Mouse (Mus musculus) left cerebral cortex, adult 18-20 months (tissue): ENCODE measurements at regions not wholly inside any gene's neighbourhood (a gene's known extent, or its start where the extent isn't known, plus 50 kb on each side); places are given as distances from the start of the nearest gene placed in this dataset.

Experiments used
- DNase-seq, 2 experiments: peaks; one replicate each; pipeline ENCODE4 v3.0.0; 2021 to 2022; ENCODE audit warnings: low spot score in 2 of 2, mixed read lengths in 1 of 2

- DNase-seq, result no peak
These were observed 180.2 kb downstream of the Wdr11 start for GRCm38 (mm10) chr7:129771876-129772275.

GRCm38 (mm10) chr7:129772540-129773331, 181.1 kb downstream of the Wdr11 start:
- DNase-seq, result no peak

GRCm38 (mm10) chr7:129774261-129774861, 182.7 kb downstream of the Wdr11 start:
- no peak for DNase-seq

- no peak for DNase-seq
These were observed 183.5 kb downstream of the Wdr11 start for GRCm38 (mm10) chr7:129775189-129775588.

- DNase-seq, result peak; percentile 3 to 12
These were observed 187.3 kb downstream of the Wdr11 start for GRCm38 (mm10) chr7:129778842-129779421.

- no peak for DNase-seq
These were observed 188.3 kb downstream of the Wdr11 start for GRCm38 (mm10) chr7:129779939-129780338.

GRCm38 (mm10) chr7:129781756-129782155, 190.1 kb downstream of the Wdr11 start:
- no peak for DNase-seq

GRCm38 (mm10) chr7:129784966-129785365, 193.3 kb downstream of the Wdr11 start:
- DNase-seq, result no peak

- DNase-seq, result no peak
These were observed 195.3 kb downstream of the Wdr11 start for GRCm38 (mm10) chr7:129787011-129787410.

- no peak for DNase-seq
These were observed 196.1 kb downstream of the Wdr11 start for GRCm38 (mm10) chr7:129787736-129788135.

GRCm38 (mm10) chr7:129789461-129789860, 197.8 kb downstream of the Wdr11 start:
- no peak for DNase-seq

- DNase-seq, result no peak
These were observed 199.2 kb downstream of the Wdr11 start for GRCm38 (mm10) chr7:129790590-129791449.

- no peak for DNase-seq
These were observed 199.8 kb downstream of the Wdr11 start for GRCm38 (mm10) chr7:129791450-129791820.

- no peak for DNase-seq
These were observed 202.1 kb downstream of the Wdr11 start for GRCm38 (mm10) chr7:129793733-129794132.

GRCm38 (mm10) chr7:129794276-129794675, 202.6 kb downstream of the Wdr11 start:
- DNase-seq, result no peak

- no peak for DNase-seq
These were observed 206.9 kb downstream of the Wdr11 start for GRCm38 (mm10) chr7:129798525-129798924.

GRCm38 (mm10) chr7:129800461-129800867, 208.8 kb downstream of the Wdr11 start:
- DNase-seq, result no peak

GRCm38 (mm10) chr7:129801431-129801847, 209.8 kb downstream of the Wdr11 start:
- DNase-seq, result peak in 1 of 2 experiments; percentile 5

- no peak for DNase-seq
These were observed 210.5 kb downstream of the Wdr11 start for GRCm38 (mm10) chr7:129802168-129802567.

- no peak for DNase-seq
These were observed 213.7 kb downstream of the Wdr11 start for GRCm38 (mm10) chr7:129805340-129805739.

- no peak for DNase-seq
These were observed 218.5 kb downstream of the Wdr11 start for GRCm38 (mm10) chr7:129810141-129810540.
